Mouse (Mus musculus): ENCODE measurements around the gene Tmod1.
A peak's percentile ranks its signal among the peaks of the same experiment; 100 is the strongest.

Gene Tmod1

DNA sequence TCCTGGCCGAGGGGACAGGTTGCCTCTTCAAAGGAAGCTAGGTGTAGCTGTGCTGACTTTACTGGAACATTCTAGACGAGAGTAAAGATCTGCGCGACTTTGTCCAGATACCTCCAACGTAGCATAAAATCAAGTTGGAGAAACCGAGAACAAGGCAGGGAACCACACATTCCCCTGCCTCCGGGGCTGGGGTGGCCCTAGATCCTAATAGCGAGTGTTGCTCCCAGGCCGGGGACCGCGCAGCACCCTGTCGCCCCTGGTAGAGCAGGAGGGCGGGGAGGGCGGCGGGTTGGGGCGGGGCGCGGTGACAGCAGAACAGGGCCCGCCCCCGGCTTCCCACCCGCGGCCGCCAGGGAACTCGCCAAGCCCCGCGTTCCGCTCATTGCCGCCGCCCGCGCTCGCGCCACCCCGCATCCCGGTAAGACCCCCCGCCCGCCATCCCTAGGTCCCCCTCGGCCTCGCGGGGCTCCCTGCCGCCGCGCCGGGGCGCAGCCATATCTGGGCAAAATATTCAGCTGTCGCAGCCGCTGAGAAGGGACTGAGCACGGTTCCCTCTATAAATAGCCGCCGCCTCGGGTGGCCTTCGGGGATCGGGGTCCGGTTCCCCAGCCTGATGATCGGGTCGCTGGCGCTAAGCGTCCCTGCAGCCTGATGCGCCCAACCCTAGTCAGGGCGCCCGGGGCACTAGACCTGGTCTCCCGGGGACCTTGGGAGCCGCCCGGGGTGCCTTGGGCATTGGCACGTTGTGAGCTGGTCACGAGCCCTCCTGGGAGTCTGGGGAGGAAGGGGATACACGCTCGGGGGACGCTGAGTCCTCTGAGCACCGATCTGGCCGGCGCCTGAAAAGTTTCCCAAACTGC is at the start of gene Tmod1:
Gene Tmod1, plus strand, starts transcription at position 44 of the 860 bp plus-strand sequence.
- peak; percentile 78 for DNase-seq

DNA sequence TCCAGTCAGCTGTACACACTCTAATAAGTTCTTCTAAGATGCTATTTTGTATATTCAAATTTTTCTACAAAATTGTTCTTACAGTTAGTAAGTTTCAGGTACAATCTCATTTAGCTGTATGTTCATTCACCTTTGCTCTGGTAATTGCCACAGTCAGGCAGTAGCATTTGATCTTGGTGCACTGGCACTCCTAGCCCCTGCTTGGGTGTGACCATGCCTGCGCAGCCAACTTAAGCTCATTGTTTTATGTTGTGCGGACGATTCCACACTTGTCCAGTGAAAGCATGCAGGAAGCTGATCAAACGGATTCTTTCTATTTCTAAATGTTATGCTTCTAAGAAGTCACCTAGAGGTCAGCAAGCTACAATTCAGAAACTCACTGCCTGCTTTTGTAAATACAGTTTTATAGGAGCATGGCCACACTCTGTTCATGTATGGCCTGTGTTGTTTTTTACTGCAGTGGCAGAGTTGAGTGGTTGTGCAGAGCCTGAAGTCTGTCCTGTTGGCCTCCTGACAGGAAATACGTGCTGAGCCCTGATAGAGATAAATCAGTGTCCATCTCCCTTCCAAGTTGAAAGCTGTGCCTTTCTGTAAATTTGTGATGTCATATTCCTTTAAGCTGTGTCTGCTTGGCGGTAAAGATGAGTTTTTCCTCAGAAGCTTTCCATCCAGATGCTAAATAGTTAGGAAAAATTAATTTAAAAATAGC is 48.2 kb upstream of the Tmod1 start:
- peak; percentile 43 for DNase-seq

GRCm38 (mm10) chr4:45998536-45998935 is 40.2 kb upstream of the Tmod1 start:
- no peak for DNase-seq

GRCm38 (mm10) chr4:46008142-46008793 is 30.5 kb upstream of the Tmod1 start:
- peak; percentile 13 for DNase-seq

GRCm38 (mm10) chr4:46011698-46012097 is 27.0 kb upstream of the Tmod1 start:
- DNase-seq = no peak

GRCm38 (mm10) chr4:46015605-46016004 is 23.1 kb upstream of the Tmod1 start:
- peak; percentile 22 for DNase-seq

DNA sequence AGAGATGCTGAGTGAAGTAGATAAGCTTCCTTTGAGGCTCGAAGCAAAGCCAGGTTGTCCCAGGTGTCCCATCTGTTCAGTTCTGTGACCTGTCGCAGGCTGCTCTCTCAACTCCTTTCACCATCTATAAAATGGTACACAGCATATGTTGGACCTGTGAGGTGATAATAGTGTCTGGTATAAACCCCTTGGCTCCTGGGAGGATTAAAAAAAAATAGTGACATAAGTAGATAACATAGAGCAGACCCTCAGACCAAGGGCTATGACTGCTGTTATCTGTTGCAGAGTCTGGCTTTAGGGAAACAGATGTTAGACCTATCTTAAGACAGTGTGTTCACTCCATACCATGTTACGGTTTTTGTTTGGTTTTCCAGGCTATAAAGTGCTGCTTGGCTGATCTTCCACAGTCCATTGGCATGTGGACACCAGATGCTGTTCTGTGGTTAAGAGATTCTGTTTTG is 15.7 kb upstream of the Tmod1 start:
- no peak for DNase-seq

GRCm38 (mm10) chr4:46025893-46026292 is 12.8 kb upstream of the Tmod1 start:
- peak; percentile 75 for DNase-seq

DNA sequence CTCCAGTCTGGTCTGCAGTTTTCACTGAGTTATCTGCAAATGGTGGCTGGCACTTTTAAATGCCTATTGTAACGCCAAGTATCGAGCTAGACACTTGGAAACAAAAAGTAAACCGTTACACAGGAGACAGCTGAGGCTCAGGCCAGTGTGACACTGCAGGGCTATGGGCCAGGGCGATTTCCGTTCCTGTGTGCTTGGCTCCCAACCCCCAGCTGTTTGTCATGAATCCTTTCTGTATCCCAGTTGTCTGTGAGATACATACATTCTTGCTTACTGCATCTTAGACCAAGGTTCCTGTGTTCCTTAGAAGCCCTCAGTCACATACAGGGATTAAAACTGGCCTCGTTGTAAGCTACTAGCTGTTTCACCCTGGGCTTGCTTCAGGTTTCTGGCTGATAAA is 10.5 kb upstream of the Tmod1 start:
- DNase-seq = no peak

DNA sequence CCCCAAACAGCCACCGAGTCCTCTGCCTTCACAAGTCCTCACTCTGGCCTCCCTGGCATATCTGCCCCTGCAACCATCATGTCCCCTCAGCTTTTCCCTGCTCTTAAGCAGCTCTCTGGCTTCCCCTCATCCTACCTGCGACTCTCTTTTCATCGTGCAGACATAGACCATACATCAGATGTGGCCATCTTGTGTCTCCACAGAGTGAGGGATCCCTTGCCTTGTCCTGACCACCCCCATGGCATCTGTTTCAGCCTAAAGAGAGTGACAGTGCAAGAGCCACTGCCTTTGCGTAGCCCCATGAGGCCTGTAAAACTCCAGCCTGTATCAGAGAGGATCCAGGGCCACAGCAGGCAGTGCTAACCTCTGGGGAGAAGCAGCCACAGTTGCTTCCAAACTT is 10.0 kb upstream of the Tmod1 start:
- DNase-seq = no peak

DNA sequence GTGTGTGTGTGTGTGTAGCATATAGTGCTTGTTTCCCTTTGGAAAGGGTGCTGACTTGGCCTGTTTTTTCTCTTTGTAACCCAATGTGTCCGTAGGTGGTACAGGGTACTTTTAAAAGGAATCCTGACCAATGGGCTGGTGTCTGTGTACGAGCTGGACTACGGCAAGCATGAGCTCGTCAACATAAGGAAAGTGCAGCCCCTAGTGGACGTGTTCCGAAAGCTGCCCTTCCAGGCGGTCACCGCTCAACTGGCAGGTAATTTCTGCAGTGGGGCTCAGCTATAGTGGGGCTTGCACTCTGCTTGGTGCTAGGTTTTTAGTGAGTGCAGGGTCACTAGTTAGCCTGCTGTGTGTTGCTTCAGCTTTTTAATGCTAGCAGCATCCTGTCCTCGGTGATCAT is 9.2 kb upstream of the Tmod1 start:
- peak; percentile 70 for DNase-seq

DNA sequence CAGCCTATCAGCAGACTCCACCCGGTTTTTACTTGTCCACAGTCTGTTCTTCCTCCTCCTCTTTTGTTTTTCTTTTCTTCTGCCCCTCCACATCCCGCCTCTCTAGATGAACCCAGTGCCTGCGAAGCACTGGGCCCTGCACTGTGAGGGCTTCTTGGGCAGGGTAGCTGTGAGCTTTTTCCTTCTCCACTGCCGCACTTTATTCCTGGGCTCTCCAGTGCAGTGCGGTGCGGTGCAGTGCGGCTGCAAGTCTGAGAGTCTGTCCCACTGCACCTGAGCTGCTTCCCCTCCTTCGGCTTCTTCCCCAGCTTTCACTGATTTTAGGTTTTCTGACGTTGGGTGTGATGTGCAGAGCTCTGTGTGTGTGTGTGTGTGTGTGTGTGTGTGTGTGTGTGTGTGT is 6.3 kb upstream of the Tmod1 start:
- DNase-seq = no peak

DNA sequence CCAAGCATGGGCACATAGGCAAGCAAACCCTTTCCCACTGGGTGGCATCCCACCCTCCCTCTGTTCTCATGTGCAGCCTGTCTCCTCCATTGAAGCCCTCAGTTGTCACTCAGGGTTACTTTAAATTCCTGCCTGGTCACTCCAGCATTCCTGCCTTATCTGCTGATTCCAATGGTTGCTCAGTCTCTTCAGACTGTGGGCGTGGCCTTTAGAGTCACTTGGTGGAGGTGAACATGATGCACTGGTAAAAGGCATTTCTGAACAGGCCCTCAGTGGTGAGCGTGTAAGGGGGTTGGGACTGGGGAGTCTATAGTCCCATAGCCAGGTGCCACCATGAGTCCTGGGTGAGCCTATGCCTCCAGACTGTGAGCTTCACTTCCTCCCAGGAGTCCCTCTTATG is 5.5 kb upstream of the Tmod1 start:
- peak; percentile 89 for DNase-seq

GRCm38 (mm10) chr4:46038591-46038891 is 194 bp upstream of the Tmod1 start:
- DNase-seq = peak; percentile 61

GRCm38 (mm10) chr4:46039899-46040298 is 1.2 kb downstream of the Tmod1 start:
- no peak for DNase-seq

GRCm38 (mm10) chr4:46040594-46041192 is 2.0 kb downstream of the Tmod1 start:
- no peak for DNase-seq

DNA sequence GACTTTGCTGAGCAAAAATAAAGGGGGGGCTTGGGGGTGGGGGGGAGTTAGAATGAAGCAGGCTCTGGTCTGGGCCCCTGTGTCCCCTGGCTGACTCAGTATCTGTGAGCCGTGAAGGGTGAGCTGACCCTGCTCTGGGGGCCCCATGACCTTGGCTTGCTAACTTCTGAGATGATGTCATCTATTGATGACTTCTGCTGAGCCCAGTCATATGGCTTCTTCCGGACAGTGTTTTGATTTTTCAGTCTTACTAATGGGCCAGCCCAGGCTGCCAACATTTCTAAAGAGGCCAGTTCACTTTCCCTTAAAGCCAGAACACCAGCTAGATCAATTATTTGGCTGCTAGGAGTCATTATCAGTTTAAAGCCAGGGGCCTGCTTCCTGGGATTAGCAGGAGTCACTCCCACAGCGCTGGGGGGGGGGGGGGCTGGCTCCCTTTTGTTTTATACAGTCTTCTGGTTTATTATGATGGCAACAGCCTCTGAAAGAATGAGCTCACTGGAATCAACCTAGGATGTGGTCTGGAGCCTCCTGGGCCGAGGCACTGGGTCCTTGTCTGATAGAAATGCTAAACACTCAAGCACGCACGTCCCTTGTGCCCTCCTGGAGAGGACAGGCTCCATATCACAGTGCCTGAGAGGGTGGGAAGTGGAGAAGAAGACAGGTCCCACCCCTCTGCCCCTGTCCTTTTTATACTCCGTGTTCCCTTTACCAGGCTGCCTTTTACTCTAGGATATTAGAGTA is 3.2 kb downstream of the Tmod1 start:
- DNase-seq = no peak

DNA sequence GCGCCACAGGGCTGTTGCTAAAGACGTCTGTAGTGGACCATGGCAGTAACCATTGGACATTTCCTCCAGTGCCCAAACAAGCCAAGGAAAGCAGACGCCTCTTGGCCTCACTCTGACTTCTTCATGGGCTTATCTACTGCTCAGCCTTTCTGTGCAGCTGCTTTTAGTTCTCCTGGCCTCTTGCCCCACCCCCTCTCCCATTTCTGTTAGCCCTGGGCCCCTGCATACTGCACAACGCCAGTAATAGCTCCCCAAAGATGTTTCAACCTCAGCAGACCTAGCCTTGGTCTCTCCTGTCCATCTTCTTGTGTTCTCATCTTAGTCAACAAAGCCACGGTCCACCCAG is 3.7 kb downstream of the Tmod1 start:
- no peak for DNase-seq

DNA sequence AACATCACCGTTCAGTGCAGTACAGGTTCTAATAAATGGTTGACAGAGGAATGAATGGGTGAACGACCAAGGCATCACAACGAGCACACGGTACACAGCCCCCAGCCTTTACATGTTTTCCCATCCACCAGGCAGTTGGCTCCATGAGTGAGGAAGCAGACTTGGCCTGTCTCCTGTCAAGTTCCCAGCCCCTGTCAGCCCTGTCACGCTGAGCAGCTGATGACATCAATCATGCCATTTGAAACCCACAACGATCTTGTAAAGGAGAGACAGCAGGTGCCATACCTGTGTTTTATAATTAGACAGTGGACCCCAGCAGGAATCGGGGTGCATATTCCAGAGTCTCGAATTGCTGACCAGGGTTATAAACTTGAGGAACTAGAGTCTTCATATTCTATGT is 4.6 kb downstream of the Tmod1 start:
- DNase-seq = no peak

DNA sequence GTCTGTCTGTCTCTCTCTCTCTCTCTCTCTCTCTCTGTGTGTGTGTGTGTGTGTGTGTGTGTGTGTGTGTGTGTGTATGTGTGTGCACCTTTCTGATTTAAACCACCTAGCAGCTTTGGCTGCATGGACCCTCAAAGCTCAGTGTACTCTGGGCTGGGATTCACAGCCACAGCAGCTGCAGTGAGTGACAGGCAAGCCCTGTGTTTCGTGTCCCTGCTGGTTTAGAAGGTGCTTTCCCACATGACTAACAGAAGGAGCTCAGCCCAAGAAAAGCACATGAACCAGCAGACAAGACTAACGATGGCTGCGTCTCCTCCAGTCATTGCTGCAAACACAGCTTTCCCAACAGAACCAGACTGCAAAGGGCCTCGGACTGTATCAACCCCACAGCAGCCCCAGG is 9.2 kb downstream of the Tmod1 start:
- no peak for DNase-seq

- no peak for DNase-seq
Observed at GRCm38 (mm10) chr4:46048418-46048817, 9.7 kb downstream of the Tmod1 start.

DNA sequence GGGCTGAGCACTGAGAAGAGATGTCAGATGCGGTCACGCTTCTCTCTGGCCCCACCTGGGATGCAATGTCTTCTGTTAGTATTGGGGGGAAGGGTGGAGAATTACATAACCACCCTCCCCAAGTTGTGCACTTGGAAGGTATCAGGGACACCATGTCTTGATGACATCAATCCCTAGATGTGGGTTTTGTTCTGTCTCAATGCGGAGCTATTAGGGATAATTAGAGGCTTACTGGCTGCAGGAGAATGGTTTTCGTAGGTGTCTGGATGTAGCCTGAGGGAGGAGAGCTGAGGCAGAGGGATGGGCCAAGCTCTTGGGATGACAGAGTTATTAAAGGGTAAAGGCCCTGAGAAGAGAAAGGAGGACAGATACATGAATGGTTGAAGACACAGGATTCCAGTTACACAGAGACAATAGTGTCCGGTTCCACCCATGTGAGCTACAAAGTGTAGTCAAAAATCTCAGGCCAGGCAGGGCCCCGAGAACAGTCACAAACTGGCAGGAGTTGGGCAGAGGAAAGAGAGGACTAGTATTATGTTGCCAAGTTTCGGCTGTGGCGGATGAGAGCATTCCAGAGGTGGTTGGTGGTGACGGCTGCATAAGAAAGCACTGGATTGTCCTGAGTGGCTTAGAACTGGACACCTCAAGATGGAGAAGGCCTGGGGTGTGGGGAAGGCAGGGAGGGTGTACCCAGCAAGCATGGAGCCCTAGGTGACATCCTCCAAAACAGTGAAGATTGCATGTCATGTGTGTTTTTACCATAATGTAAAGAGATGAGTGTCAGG is 14.8 kb downstream of the Tmod1 start:
- peak; percentile 34 for DNase-seq

Data from lung, postnatal 36 days (tissue).